Mouse (Mus musculus) testis, postnatal 14 days (tissue): ENCODE measurements around the gene Haus3.
A peak's percentile ranks its signal among the peaks of the same experiment; 100 is the strongest.

Experiments used
- DNase-seq: peaks from one replicate; pipeline ENCODE4 v3.0.0; 2021; ENCODE audit warnings: low spot score

Gene Haus3

GRCm38 (mm10) chr5:34186961-34187391 is 17.6 kb upstream of the Haus3 start:
- DNase-seq = peak; percentile 68

GRCm38 (mm10) chr5:34186391-34186790 is 17.1 kb upstream of the Haus3 start:
- no peak for DNase-seq

GRCm38 (mm10) chr5:34185791-34186190 is 16.5 kb upstream of the Haus3 start:
- no peak for DNase-seq

- no peak for DNase-seq
Measured at GRCm38 (mm10) chr5:34185051-34185580, 15.8 kb upstream of the Haus3 start.

- DNase-seq = no peak
Measured at GRCm38 (mm10) chr5:34183976-34184375, 14.6 kb upstream of the Haus3 start.

GRCm38 (mm10) chr5:34183156-34183880 is 14.0 kb upstream of the Haus3 start:
- peak; percentile 51 for DNase-seq

GRCm38 (mm10) chr5:34182486-34182885 is 13.2 kb upstream of the Haus3 start:
- no peak for DNase-seq

- peak; percentile 1 for DNase-seq
Measured at GRCm38 (mm10) chr5:34177821-34178220, 8.5 kb upstream of the Haus3 start.

GRCm38 (mm10) chr5:34177091-34177490 is 7.8 kb upstream of the Haus3 start:
- peak; percentile 3 for DNase-seq

GRCm38 (mm10) chr5:34176691-34177090 is 7.4 kb upstream of the Haus3 start:
- DNase-seq = peak; percentile 3

- peak; percentile 5 for DNase-seq
Measured at GRCm38 (mm10) chr5:34175403-34175694, 6.0 kb upstream of the Haus3 start.

- peak; percentile 3 for DNase-seq
Measured at GRCm38 (mm10) chr5:34174550-34175402, 5.4 kb upstream of the Haus3 start.

- DNase-seq = peak; percentile 5
Measured at GRCm38 (mm10) chr5:34174021-34174420, 4.7 kb upstream of the Haus3 start.

GRCm38 (mm10) chr5:34170726-34171125 is 1.4 kb upstream of the Haus3 start:
- peak; percentile 44 for DNase-seq

GRCm38 (mm10) chr5:34169954-34170353 is 627 bp upstream of the Haus3 start:
- no peak for DNase-seq

GRCm38 (mm10) chr5:34167857-34168256 is 1.5 kb downstream of the Haus3 start:
- no peak for DNase-seq

- DNase-seq = no peak
Measured at GRCm38 (mm10) chr5:34165793-34166192, 3.5 kb downstream of the Haus3 start.

- DNase-seq = no peak
Measured at GRCm38 (mm10) chr5:34148476-34148875, 20.9 kb downstream of the Haus3 start.

GRCm38 (mm10) chr5:34147554-34147953 is 21.8 kb downstream of the Haus3 start:
- DNase-seq = no peak

GRCm38 (mm10) chr5:34139751-34140150 is 29.6 kb downstream of the Haus3 start:
- DNase-seq = peak; percentile 13

GRCm38 (mm10) chr5:34132731-34133130 is 36.6 kb downstream of the Haus3 start:
- no peak for DNase-seq

- no peak for DNase-seq
Measured at GRCm38 (mm10) chr5:34124131-34124530, 45.2 kb downstream of the Haus3 start.
